Comparison of ENCODE assay signal across 23 mouse cellular contexts in genomic region chr13:6855199-6856148, GRCm38 (mm10).
DNase-seq lines count a peak whose midpoint lies in the region; ATAC-seq lines count a peak whose summit lies in the region.
"Had no signal": no experiment of that assay in that cellular context is flagged by ENCODE, and none has a peak within 500 bp of the region (broad histone marks: within the 10 kb centered on the region; RNA-seq: fewer than 3 reads in every experiment).

No protein-coding gene starts in this region.

- no peaks in the 10 kb centered on the region for H3K4me1 ChIP-seq in embryonic facial prominence, embryonic 14.5 days (ENCODE audit: control insufficient read depth, insufficient read depth, low read length)
- H3K4me1 ChIP-seq in embryonic facial prominence, embryonic 10.5 days, result 0 out of 2 replicates have a peak, but pooled peaks cover 4% of the 10 kb centered on the region
- H3K4me1 ChIP-seq in midbrain, embryonic 12.5 days, result peaks cover 11% of the 10 kb centered on the region; the same call in 1 of the 2 replicates
- H3K4me1 ChIP-seq in midbrain, embryonic 10.5 days, result peaks cover 11% of the 10 kb centered on the region
- H3K4me1 ChIP-seq: hindbrain, embryonic 13.5 days; limb, embryonic 10.5 days had no signal

- no peak overlapping the region for H3K4me2 ChIP-seq in embryonic facial prominence, embryonic 14.5 days (ENCODE audit: low read depth, low read length)
- no peak overlapping the region for H3K4me2 ChIP-seq in midbrain, embryonic 12.5 days (replicated peaks)
- H3K4me2 ChIP-seq: heart, embryonic 11.5 days; hindbrain, embryonic 13.5 days; liver, embryonic 11.5 days had no signal

- no peak overlapping the region for H3K4me3 ChIP-seq in embryonic facial prominence, embryonic 14.5 days (ENCODE audit: low read depth, low read length)
- H3K4me3 ChIP-seq in embryonic facial prominence, embryonic 10.5 days, result no peak overlapping the region
- H3K4me3 ChIP-seq in midbrain, embryonic 12.5 days, result no peak overlapping the region
- H3K4me3 ChIP-seq in midbrain, embryonic 10.5 days, result no peak overlapping the region
- H3K4me3 ChIP-seq: hindbrain, embryonic 13.5 days; limb, embryonic 10.5 days had no signal

- no peaks in the 10 kb centered on the region for H3K27me3 ChIP-seq in embryonic facial prominence, embryonic 14.5 days (replicated peaks; ENCODE audit: control insufficient read depth, insufficient read depth, low read length)
- no peaks in the 10 kb centered on the region for H3K27me3 ChIP-seq in embryonic facial prominence, embryonic 10.5 days (replicated peaks; ENCODE audit: low read depth, poor library complexity, severe bottlenecking)
- H3K27me3 ChIP-seq in midbrain, embryonic 12.5 days, result no peaks in the 10 kb centered on the region
- H3K27me3 ChIP-seq in midbrain, embryonic 10.5 days (ENCODE audit: low read depth, poor library complexity, severe bottlenecking), result no peaks in the 10 kb centered on the region
- H3K27me3 ChIP-seq: hindbrain, embryonic 13.5 days had no signal

- H3K9me3 ChIP-seq in embryonic facial prominence, embryonic 14.5 days (ENCODE audit: control insufficient read depth, low read length), result no peaks in the 10 kb centered on the region
- H3K9me3 ChIP-seq in embryonic facial prominence, embryonic 10.5 days, result no peaks in the 10 kb centered on the region
- H3K9me3 ChIP-seq in midbrain, embryonic 12.5 days, result no peaks in the 10 kb centered on the region
- no peaks in the 10 kb centered on the region for H3K9me3 ChIP-seq in midbrain, embryonic 10.5 days (replicated peaks)
- H3K9me3 ChIP-seq: hindbrain, embryonic 13.5 days; limb, embryonic 10.5 days had no signal

- peak; percentile 24 for DNase-seq in embryonic facial prominence, embryonic 14.5 days (ENCODE audit: low spot score)
- DNase-seq in embryonic facial prominence, embryonic 10.5 days (ENCODE audit: low spot score), result no peak
- no peak for DNase-seq in midbrain, embryonic 10.5 days (ENCODE audit: low spot score)
- DNase-seq in yolk sac, embryonic 10.5 days (ENCODE audit: low spot score), result no peak
- no peak for DNase-seq in gastrocnemius, postnatal 4 days (ENCODE audit: low spot score in 2 of 2)
- no peak for DNase-seq in cerebellum, adult 9-11 months
- DNase-seq: adrenal gland, postnatal 14 days; cerebellum, adult 18-20 months; cerebellum, postnatal 36 days; gastrocnemius, postnatal 36 days; heart, postnatal 10 days; lung, adult 2 months; lung, postnatal 4 days; right cerebral cortex, adult 18-20 months; thymus, adult 2 months had no signal

- no peak overlapping the region for H3K9ac ChIP-seq in embryonic facial prominence, embryonic 14.5 days (ENCODE audit: low read depth, low read length)
- no peak overlapping the region for H3K9ac ChIP-seq in midbrain, embryonic 12.5 days (replicated peaks)
- H3K9ac ChIP-seq: hindbrain, embryonic 13.5 days had no signal

- no peak for ATAC-seq in embryonic facial prominence, embryonic 14.5 days (ENCODE audit: low read depth)
- 0 out of 2 replicates have a peak, but pooled peaks have one; percentile 69 for ATAC-seq in midbrain, embryonic 12.5 days (ENCODE audit: low FRiP score, low read depth)
- peak; percentile 75 for ATAC-seq in megakaryocyte progenitor cell, adult 5-6 weeks (replicated peaks; ENCODE audit: poor library complexity)
- ATAC-seq: forebrain, embryonic 16.5 days; inflammation-experienced regulatory T-cells, adult 6 months had no signal

- no peaks in the 10 kb centered on the region for H3K36me3 ChIP-seq in embryonic facial prominence, embryonic 14.5 days (ENCODE audit: control insufficient read depth, insufficient read depth, low read length)
- H3K36me3 ChIP-seq in embryonic facial prominence, embryonic 10.5 days (replicated peaks), result no peaks in the 10 kb centered on the region
- H3K36me3 ChIP-seq in midbrain, embryonic 12.5 days, result no peaks in the 10 kb centered on the region
- H3K36me3 ChIP-seq in midbrain, embryonic 10.5 days, result no peaks in the 10 kb centered on the region
- H3K36me3 ChIP-seq: hindbrain, embryonic 13.5 days; limb, embryonic 10.5 days had no signal

- WGBS in embryonic facial prominence, embryonic 14.5 days, result 60% methylated on average over 10 of the region's 10 CpGs
- 73% methylated on average over 10 of the region's 10 CpGs for WGBS in embryonic facial prominence, embryonic 10.5 days
- WGBS in midbrain, embryonic 12.5 days, result 52% methylated on average over 10 of the region's 10 CpGs
- WGBS in midbrain, embryonic 10.5 days, result 79% methylated on average over 10 of the region's 10 CpGs

- H3K27ac ChIP-seq in embryonic facial prominence, embryonic 14.5 days (replicated peaks; ENCODE audit: low read depth, low read length), result no peak overlapping the region
- H3K27ac ChIP-seq in embryonic facial prominence, embryonic 10.5 days (replicated peaks), result no peak overlapping the region
- H3K27ac ChIP-seq in midbrain, embryonic 12.5 days (replicated peaks), result no peak overlapping the region
- no peak overlapping the region for H3K27ac ChIP-seq in midbrain, embryonic 10.5 days (replicated peaks)
- H3K27ac ChIP-seq: hindbrain, embryonic 13.5 days; limb, embryonic 10.5 days had no signal
